Mouse (Mus musculus) heart, embryonic 10.5 days (tissue): Measurements from ENCODE around the gene Mydgf. TPM values are rescaled to one million over a fixed set of nuclear protein-coding genes. Genes with fewer than 3 reads are reported as not detected.

Source experiments
- DNase-seq: peaks from one replicate; pipeline ENCODE4 v3.0.0-alpha.2; 2017; ENCODE audit warnings: low spot score
- H3K27ac ChIP-seq: fragments of 300-500 bp; sonication (generic); 2 replicates; pipeline ENCODE4 v1.5.1; 2016; ENCODE audit warnings: mild to moderate bottlenecking
- H3K27me3 ChIP-seq: fragments of 300-500 bp; sonication (generic); 2 replicates; pipeline ENCODE4 v1.6.1; 2016; ENCODE audit warnings: mild to moderate bottlenecking; ENCODE audit not compliant: poor library complexity, insufficient read depth, severe bottlenecking
- H3K36me3 ChIP-seq: fragments of 300-500 bp; sonication (generic); 2 replicates; pipeline ENCODE4 v1.6.1; 2016; ENCODE audit warnings: mild to moderate bottlenecking, moderate library complexity
- H3K4me1 ChIP-seq: fragments of 300-500 bp; sonication (generic); 2 replicates; pipeline ENCODE4 v1.6.1; 2016; ENCODE audit warnings: mild to moderate bottlenecking
- H3K4me3 ChIP-seq: fragments of 300-500 bp; sonication (generic); 2 replicates; pipeline ENCODE4 v1.5.1; 2016; ENCODE audit warnings: mild to moderate bottlenecking, moderate library complexity
- H3K9me3 ChIP-seq: fragments of 300-500 bp; sonication (generic); 2 replicates; pipeline ENCODE4 v1.6.1; 2016; ENCODE audit warnings: mild to moderate bottlenecking, moderate library complexity
- WGBS: fragments of 180-500 bp; shearing (Covaris S2); methylation state at CpG from one replicate; pipeline ENCODE4 v1.1.7; 2016; 5-methylcytosine and 5-hydroxymethylcytosine counted together
- polyA plus RNA-seq: library from polyadenylated mRNA; unstranded; fragments of >200 nt; fragmentation: Nextera tagmentation; extraction: Ambion mirVana; gene quantifications from 2 replicates; pipeline ENCODE4 v1.2.1, GENCODE M21; 2016

Gene Mydgf
- polyA plus RNA-seq, result 94.2 and 106 TPM in 2 replicates

GRCm38 (mm10) chr17:56183658-56184103, at the start of gene Mydgf:
Mydgf (minus strand) TSS chr17:56183920.
- H3K9me3 ChIP-seq, result no peaks in the 10 kb centered on the region
- H3K36me3 ChIP-seq, result peaks cover 63% of the 10 kb centered on the region
- peak within 1 kb of the TSS; percentile 91 for H3K4me3 ChIP-seq
- peak within 1 kb of the TSS; percentile 90 for H3K27ac ChIP-seq
- DNase-seq, result peak; percentile 98
- WGBS, result under 1% methylated on average over 47 of the region's 47 CpGs
- peaks cover 26% of the 10 kb centered on the region for H3K4me1 ChIP-seq
- no peaks in the 10 kb centered on the region for H3K27me3 ChIP-seq

- Histone ChIP-seq H3K4me1 (peaks cover 9% of the 10 kb centered on the region), H3K4me3 (0 out of 2 replicates have a peak overlapping the region, but pooled peaks have one; percentile 24), H3K36me3 (no peaks in the 10 kb centered on the region), H3K27ac (no peak overlapping the region), H3K9me3 (no peaks in the 10 kb centered on the region), H3K27me3 (peaks cover 4% of the 10 kb centered on the region; the same call in 1 of the 2 replicates)
- WGBS, result 49% methylated on average over 8 of the region's 8 CpGs
- DNase-seq, result no peak
These were observed 49.7 kb upstream of the Mydgf start for GRCm38 (mm10) chr17:56233389-56233788.

DNA sequence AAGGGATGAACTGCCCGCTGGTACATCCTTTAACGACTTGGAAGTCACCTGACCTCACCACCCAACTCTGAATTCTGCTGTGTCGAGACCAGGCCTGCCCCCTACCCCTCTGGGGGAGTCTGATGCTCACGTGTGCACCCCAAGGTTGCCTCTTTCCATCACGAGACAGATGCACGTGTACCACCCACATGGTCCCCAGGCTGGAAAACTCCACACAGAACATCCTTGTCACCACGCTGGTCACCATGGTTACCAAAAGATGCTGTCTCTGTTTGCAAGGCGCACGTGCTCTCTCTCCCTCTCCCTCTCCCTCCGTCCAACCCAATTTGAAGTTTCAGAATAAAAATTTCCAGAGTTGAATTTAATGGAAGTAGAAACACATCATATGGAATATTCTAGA, 46.2 kb upstream of the Mydgf start:
- H3K4me3 ChIP-seq, result no peak overlapping the region
- no peaks in the 10 kb centered on the region for H3K9me3 ChIP-seq
- DNase-seq, result no peak
- peaks cover 9% of the 10 kb centered on the region for H3K4me1 ChIP-seq
- 59% methylated on average over 10 of the region's 10 CpGs for WGBS
- peaks cover 4% of the 10 kb centered on the region; the same call in 1 of the 2 replicates for H3K27me3 ChIP-seq
- H3K36me3 ChIP-seq, result no peaks in the 10 kb centered on the region
- no peak overlapping the region for H3K27ac ChIP-seq

- Histone ChIP-seq H3K36me3 (no peaks in the 10 kb centered on the region), H3K27ac (no peak overlapping the region), H3K4me3 (no peak overlapping the region), H3K4me1 (no peaks in the 10 kb centered on the region), H3K27me3 (no peaks in the 10 kb centered on the region; the same call in 1 of the 2 replicates), H3K9me3 (no peaks in the 10 kb centered on the region)
- no peak for DNase-seq
- 72% methylated on average over 3 of the region's 3 CpGs for WGBS
These were observed 42.8 kb upstream of the Mydgf start for GRCm38 (mm10) chr17:56226566-56226965.

DNA sequence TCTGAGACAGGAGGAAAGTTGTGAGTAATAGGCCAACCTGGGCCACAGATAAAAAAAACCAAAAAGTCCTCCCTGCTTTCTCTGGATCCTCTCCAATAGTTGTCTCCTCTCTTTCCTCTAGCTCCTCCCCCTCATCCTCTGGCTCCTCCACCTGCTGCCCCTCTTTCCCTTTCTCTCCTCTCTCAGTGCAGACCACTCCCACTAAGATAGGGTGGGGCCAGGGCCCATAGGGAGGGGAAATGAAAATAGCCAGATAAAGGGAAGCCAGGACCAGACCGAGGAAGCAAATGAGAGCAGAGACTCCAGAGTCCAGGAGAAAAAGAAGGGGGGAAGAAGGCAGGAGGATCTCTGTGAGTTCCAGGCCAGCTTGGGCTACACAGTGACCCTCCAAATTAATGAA, 41.2 kb upstream of the Mydgf start:
- H3K27ac ChIP-seq, result no peak overlapping the region
- H3K4me1 ChIP-seq, result no peaks in the 10 kb centered on the region
- 15% methylated on average over 1 of the region's 1 CpGs for WGBS

DNA sequence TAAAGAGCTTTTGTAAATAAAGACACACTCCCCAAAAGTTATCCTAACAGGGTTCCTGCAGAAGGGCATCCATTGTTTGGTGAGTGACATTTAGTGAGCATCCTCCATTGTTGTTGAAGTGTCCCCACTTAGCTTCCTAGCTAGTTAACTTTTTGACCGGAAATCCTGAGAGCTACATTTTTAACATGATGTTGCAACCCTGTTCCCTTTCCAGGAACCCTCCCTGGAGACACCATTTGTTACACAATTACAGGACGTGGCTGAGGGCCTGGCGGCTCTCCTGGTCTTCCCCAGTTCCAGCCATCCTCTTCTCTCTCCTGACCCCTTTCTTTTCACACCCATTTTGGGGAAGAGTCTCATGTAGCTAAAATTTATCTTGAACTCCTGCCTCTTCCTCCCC, 36.1 kb upstream of the Mydgf start:
- H3K4me3 ChIP-seq, result 0 out of 2 replicates have a peak overlapping the region, but pooled peaks have one; percentile 96
- 0 out of 2 replicates have a peak, but pooled peaks cover 11% of the 10 kb centered on the region for H3K36me3 ChIP-seq
- DNase-seq, result no peak
- H3K27ac ChIP-seq, result no peak overlapping the region
- H3K4me1 ChIP-seq, result peaks cover 24% of the 10 kb centered on the region
- no peaks in the 10 kb centered on the region for H3K9me3 ChIP-seq
- WGBS, result 49% methylated on average over 3 of the region's 3 CpGs
- H3K27me3 ChIP-seq, result no peaks in the 10 kb centered on the region

More for the DNA sequence above, 41.2 kb upstream of the Mydgf start:
- Histone ChIP-seq H3K27me3 (no peaks in the 10 kb centered on the region; the same call in 1 of the 2 replicates), H3K36me3 (no peaks in the 10 kb centered on the region), H3K4me3 (no peak overlapping the region), H3K9me3 (no peaks in the 10 kb centered on the region)
- no peak for DNase-seq

DNA sequence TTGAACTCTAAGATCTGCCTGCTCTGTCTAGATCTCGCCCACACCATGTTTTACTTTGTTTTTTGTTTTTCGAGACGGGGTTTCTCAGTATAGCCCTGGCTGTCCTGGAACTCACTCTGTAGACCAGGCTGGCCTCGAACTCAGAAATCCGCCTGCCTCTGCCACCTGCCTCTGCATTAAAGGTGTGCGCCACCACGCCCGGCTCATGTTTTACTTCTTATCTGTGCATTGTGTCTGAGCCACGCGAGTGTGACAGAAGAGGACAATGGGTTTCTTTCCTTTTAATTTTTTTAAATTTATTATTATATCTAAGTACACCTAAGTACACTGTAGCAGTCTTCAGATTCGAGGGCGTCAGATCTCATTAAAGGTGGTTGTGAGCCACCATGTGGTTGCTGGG, 35.5 kb upstream of the Mydgf start:
- Histone ChIP-seq H3K27ac (peak overlapping the region; percentile 97), H3K4me1 (peaks cover 24% of the 10 kb centered on the region), H3K36me3 (0 out of 2 replicates have a peak, but pooled peaks cover 14% of the 10 kb centered on the region), H3K27me3 (no peaks in the 10 kb centered on the region), H3K4me3 (peak overlapping the region; percentile 96), H3K9me3 (no peaks in the 10 kb centered on the region)
- no peak for DNase-seq
- 44% methylated on average over 12 of the region's 12 CpGs for WGBS

GRCm38 (mm10) chr17:56218377-56219191, 34.9 kb upstream of the Mydgf start, which contains the start of gene Dpp9:
Dpp9 (minus strand) TSS chr17:56218905.
- H3K9me3 ChIP-seq, result no peaks in the 10 kb centered on the region
- H3K27ac ChIP-seq, result peak within 1 kb of the TSS; percentile 97
- H3K4me3 ChIP-seq, result peak within 1 kb of the TSS; percentile 96
- H3K36me3 ChIP-seq, result peaks cover 14% of the 10 kb centered on the region; the same call in 1 of the 2 replicates
- 1% methylated on average over 78 of the region's 78 CpGs for WGBS
- no peaks in the 10 kb centered on the region for H3K27me3 ChIP-seq
- peak; percentile 98 for DNase-seq
- H3K4me1 ChIP-seq, result peaks cover 24% of the 10 kb centered on the region

- Histone ChIP-seq H3K27ac (peak overlapping the region; percentile 97; the same call in 1 of the 2 replicates), H3K4me1 (peaks cover 28% of the 10 kb centered on the region), H3K36me3 (peaks cover 19% of the 10 kb centered on the region; the same call in 1 of the 2 replicates), H3K4me3 (peak overlapping the region; percentile 96), H3K27me3 (no peaks in the 10 kb centered on the region), H3K9me3 (no peaks in the 10 kb centered on the region)
- DNase-seq, result no peak
- 66% methylated on average over 13 of the region's 13 CpGs for WGBS
These were observed 34.0 kb upstream of the Mydgf start for GRCm38 (mm10) chr17:56217670-56218069.

- H3K36me3 ChIP-seq, result peaks cover 50% of the 10 kb centered on the region
These were observed 30.5 kb upstream of the Mydgf start for GRCm38 (mm10) chr17:56214229-56214628.

GRCm38 (mm10) chr17:56212676-56213075, 29.0 kb upstream of the Mydgf start:
- Histone ChIP-seq H3K27ac (no peak overlapping the region), H3K9me3 (no peaks in the 10 kb centered on the region), H3K4me1 (peaks cover 25% of the 10 kb centered on the region), H3K36me3 (peaks cover 65% of the 10 kb centered on the region), H3K27me3 (no peaks in the 10 kb centered on the region), H3K4me3 (no peak overlapping the region)
- DNase-seq, result no peak
- 59% methylated on average over 6 of the region's 6 CpGs for WGBS

More at GRCm38 (mm10) chr17:56214229-56214628, 30.5 kb upstream of the Mydgf start:
- Histone ChIP-seq H3K27ac (no peak overlapping the region), H3K4me3 (no peak overlapping the region), H3K9me3 (no peaks in the 10 kb centered on the region), H3K4me1 (peaks cover 30% of the 10 kb centered on the region), H3K27me3 (no peaks in the 10 kb centered on the region)
- 79% methylated on average over 1 of the region's 1 CpGs for WGBS
- no peak for DNase-seq

DNA sequence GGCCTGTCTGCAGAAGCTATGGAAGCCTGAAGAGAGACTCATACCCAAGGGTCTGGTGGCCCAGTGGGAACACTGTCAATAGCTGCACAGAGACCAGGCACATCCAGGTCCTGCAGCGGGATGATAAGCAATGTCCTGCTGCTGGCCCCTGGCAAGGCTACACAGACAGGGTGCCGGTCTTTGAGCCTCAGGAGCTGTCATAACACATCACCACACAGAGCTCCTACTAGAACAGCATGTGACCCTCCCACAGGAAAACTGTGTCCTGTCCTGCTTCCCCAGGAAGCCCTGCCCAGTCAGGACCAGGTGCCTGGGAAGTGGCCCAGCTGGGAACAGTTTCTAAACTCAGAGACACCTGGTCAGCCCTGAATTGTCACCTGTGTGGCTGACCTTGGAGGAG, 27.4 kb upstream of the Mydgf start:
- no peak overlapping the region for H3K27ac ChIP-seq
- no peak for DNase-seq
- H3K4me3 ChIP-seq, result no peak overlapping the region
- WGBS, result 78% methylated on average over 2 of the region's 2 CpGs
- H3K4me1 ChIP-seq, result peaks cover 10% of the 10 kb centered on the region
- no peaks in the 10 kb centered on the region for H3K9me3 ChIP-seq
- H3K36me3 ChIP-seq, result peaks cover 81% of the 10 kb centered on the region
- H3K27me3 ChIP-seq, result no peaks in the 10 kb centered on the region

DNA sequence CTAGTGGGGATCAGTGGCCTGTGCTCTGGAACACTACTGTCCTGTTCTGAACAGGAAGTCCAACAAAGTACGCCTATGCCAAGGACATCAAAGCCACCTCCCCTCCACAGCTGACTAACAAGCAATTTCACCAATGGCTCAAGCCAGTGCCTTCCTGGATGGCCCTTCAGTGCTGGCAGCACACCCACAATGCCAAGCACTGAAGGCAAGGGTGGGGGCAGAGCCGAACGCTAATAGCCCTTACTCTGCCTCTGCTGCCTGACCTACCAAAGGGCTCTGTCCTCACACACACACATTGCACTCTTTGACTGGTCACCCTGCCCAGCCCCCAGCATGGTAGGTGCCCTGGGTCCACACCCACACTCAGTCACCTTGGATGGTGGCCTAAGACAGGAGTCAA, 25.1 kb upstream of the Mydgf start:
- Histone ChIP-seq H3K36me3 (peaks cover 90% of the 10 kb centered on the region), H3K4me3 (no peak overlapping the region), H3K27ac (no peak overlapping the region), H3K4me1 (peaks cover 6% of the 10 kb centered on the region), H3K27me3 (no peaks in the 10 kb centered on the region), H3K9me3 (no peaks in the 10 kb centered on the region)
- WGBS, result 97% methylated on average over 3 of the region's 3 CpGs
- DNase-seq, result no peak
